Mouse (Mus musculus) heart, embryonic 15.5 days (tissue): ENCODE data around the gene Erfe. TPM values are rescaled to one million over a fixed set of nuclear protein-coding genes. Genes with fewer than 3 reads are reported as not detected.

ENCODE experiments used
- ATAC-seq: fragments of 200-750 bp; cut with Nextera tagmentation; replicated peaks from 2 replicates; pipeline ENCODE4 v1.8.0; 2017; ENCODE audit warnings: low read depth, moderate TSS enrichment; ENCODE audit not compliant: insufficient number of reproducible peaks, insufficient read depth, low FRiP score
- H3K27ac ChIP-seq: fragments of 300-500 bp; sonication (generic); 2 replicates; pipeline ENCODE4 v1.5.1; 2015; ENCODE audit warnings: mild to moderate bottlenecking, inconsistent platforms
- H3K27me3 ChIP-seq: fragments of 300-500 bp; sonication (generic); 2 replicates; pipeline ENCODE4 v1.6.1; 2015; ENCODE audit warnings: inconsistent platforms
- H3K36me3 ChIP-seq: fragments of 300-500 bp; sonication (generic); 2 replicates; pipeline ENCODE4 v1.6.1; 2015; ENCODE audit warnings: mild to moderate bottlenecking, inconsistent platforms
- H3K4me1 ChIP-seq: fragments of 300-500 bp; sonication (generic); replicated peaks from 2 replicates; pipeline ENCODE4 v1.6.1; 2015; ENCODE audit warnings: inconsistent platforms
- H3K4me2 ChIP-seq: fragments of 300-500 bp; sonication (generic); 2 replicates; pipeline ENCODE4 v1.6.1; 2015; ENCODE audit warnings: inconsistent platforms, mild to moderate bottlenecking, moderate library complexity
- H3K4me3 ChIP-seq: fragments of 300-500 bp; sonication (generic); 2 replicates; pipeline ENCODE4 v1.5.1; 2015; ENCODE audit warnings: mild to moderate bottlenecking, inconsistent platforms
- H3K9ac ChIP-seq: fragments of 300-500 bp; sonication (generic); 2 replicates; pipeline ENCODE4 v1.6.1; 2015; ENCODE audit warnings: mild to moderate bottlenecking, inconsistent platforms
- H3K9me3 ChIP-seq: fragments of 300-500 bp; sonication (generic); replicated peaks from 2 replicates; pipeline ENCODE4 v1.6.1; 2016; ENCODE audit warnings: inconsistent platforms
- WGBS: fragments of 180-500 bp; shearing (Covaris S2); methylation state at CpG from one replicate; pipeline ENCODE4 v1.1.7; 2015; ENCODE audit warnings: mixed read lengths; 5-methylcytosine and 5-hydroxymethylcytosine counted together
- polyA plus RNA-seq: library from polyadenylated mRNA; unstranded; fragments of >200 nt; fragmentation: Nextera tagmentation; extraction: Ambion mirVana; gene quantifications from 2 replicates; pipeline ENCODE4 v1.2.1, GENCODE M21; 2015

Erfe gene
- polyA plus RNA-seq = 0.78 and 1.5 TPM in 2 replicates

DNA sequence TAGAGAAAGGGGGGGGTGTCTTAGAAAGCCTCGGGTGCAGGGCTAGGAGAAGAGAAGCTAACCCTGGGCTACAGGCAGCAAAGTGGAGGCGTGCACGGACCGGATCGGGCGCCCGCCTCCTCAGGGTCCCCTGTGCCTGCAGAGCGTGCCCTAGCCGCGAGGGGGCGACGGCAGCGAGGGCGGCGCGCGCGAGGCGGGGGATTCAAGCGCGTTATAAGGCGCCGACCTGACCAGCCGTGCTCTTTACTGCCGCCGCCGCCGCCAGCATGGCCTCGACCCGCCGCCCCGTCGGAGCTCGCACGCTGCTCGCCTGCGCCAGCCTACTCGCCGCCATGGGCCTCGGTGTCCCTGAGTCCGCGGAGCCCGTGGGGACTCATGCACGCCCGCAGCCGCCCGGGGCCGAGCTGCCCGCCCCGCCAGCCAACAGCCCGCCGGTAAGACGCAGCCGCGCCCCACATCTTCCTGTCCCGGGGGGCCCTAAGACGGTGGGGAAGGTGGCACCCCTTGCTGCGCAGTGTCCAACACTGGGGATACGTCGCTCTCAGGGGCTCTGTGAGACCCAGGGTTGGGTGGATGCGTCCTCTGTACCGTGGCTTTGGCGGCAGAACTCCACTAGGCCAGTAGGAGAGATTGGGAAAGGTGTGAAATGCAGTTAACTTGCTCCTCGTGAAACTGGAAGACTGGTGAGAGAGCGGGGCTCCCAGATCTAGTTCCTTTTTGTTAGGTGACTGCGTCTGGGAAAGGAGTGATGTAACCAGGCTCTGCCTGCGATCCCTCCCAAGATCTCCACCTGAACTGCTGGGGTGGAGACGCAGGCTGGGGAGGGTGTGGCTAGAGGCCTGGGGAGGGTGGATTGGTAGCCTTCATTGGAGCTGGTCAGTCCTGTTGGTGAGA is at the start of gene Erfe:
Gene Erfe (plus strand): TSS at position 216 of the 894 bp plus-strand sequence.
- H3K27ac ChIP-seq = no peak within 1 kb of the TSS
- H3K4me2 ChIP-seq = peak within 1 kb of the TSS; percentile 97
- no peaks in the 10 kb centered on the region for H3K27me3 ChIP-seq
- H3K9ac ChIP-seq = peak within 1 kb of the TSS; percentile 61
- H3K36me3 ChIP-seq = peaks cover 19% of the 10 kb centered on the region
- peaks cover 4% of the 10 kb centered on the region; the same call in 1 of the 2 replicates for H3K9me3 ChIP-seq
- peak within 1 kb of the TSS; percentile 54 for H3K4me3 ChIP-seq
- WGBS = 2% methylated on average over 68 of the region's 68 CpGs
- ATAC-seq = peak; percentile 24; the same call in 1 of the 2 replicates
- H3K4me1 ChIP-seq = peaks cover 14% of the 10 kb centered on the region

- H3K9me3 ChIP-seq = no peaks in the 10 kb centered on the region
- 69% methylated on average over 6 of the region's 6 CpGs for WGBS
- H3K9ac ChIP-seq = no peak overlapping the region
- no peak overlapping the region for H3K4me3 ChIP-seq
- no peak overlapping the region for H3K4me2 ChIP-seq
- H3K36me3 ChIP-seq = no peaks in the 10 kb centered on the region
- 0 out of 2 replicates have a peak overlapping the region, but pooled peaks have one; percentile 26 for H3K27ac ChIP-seq
- no peak for ATAC-seq
- H3K27me3 ChIP-seq = no peaks in the 10 kb centered on the region
- peaks cover 36% of the 10 kb centered on the region for H3K4me1 ChIP-seq
These were observed 48.6 kb upstream of the Erfe start for GRCm38 (mm10) chr1:91317656-91318055.

DNA sequence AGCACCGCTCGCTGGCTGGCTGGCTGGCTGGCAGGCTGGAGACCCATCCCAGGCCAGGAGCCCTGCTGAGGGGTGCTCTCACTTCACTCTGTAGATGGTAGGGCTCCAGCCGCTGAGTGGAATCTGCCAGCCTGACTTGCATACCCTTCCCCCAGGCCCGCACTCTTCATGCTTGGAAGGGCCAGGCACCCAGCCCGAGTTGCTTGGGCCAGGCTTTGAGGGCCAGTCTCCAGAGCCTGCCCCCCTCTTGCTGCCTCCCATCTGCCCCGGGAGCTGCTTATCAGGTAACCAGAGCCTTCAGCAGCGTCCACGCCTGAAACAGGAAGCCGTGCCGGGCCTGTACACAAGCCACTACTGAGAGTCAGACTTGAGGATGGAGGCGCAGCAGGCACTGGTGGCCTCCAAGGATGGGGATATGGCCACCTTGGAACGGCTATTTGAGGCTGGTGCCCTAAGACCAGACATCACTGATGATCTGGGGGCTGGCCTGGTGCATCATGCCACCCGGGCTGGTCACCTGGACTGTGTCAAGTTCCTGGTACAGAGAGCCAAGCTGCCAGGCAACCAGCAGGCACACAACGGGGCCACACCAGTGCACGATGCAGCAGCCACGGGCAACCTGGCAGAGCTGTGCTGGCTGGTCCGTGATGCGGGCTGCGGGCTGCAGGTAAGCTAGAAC is 44.3 kb upstream of the Erfe start, which contains the start of gene Espnl:
Gene Espnl (plus strand): TSS at position 316 of the 679 bp plus-strand sequence.
- peak within 1 kb of the TSS; percentile 42 for H3K27ac ChIP-seq
- H3K4me2 ChIP-seq = 0 out of 2 replicates have a peak within 1 kb of the TSS, but pooled peaks have one; percentile 4
- no peaks in the 10 kb centered on the region for H3K27me3 ChIP-seq
- H3K36me3 ChIP-seq = no peaks in the 10 kb centered on the region
- H3K4me1 ChIP-seq = peaks cover 25% of the 10 kb centered on the region
- no peaks in the 10 kb centered on the region for H3K9me3 ChIP-seq
- 40% methylated on average over 19 of the region's 19 CpGs for WGBS
- H3K4me3 ChIP-seq = no peak within 1 kb of the TSS
- no peak within 1 kb of the TSS; the same call in 1 of the 2 replicates for H3K9ac ChIP-seq
- ATAC-seq = peak; percentile 54

GRCm38 (mm10) chr1:91324646-91325045 is 41.6 kb upstream of the Erfe start:
- peaks cover 19% of the 10 kb centered on the region for H3K4me1 ChIP-seq

DNA sequence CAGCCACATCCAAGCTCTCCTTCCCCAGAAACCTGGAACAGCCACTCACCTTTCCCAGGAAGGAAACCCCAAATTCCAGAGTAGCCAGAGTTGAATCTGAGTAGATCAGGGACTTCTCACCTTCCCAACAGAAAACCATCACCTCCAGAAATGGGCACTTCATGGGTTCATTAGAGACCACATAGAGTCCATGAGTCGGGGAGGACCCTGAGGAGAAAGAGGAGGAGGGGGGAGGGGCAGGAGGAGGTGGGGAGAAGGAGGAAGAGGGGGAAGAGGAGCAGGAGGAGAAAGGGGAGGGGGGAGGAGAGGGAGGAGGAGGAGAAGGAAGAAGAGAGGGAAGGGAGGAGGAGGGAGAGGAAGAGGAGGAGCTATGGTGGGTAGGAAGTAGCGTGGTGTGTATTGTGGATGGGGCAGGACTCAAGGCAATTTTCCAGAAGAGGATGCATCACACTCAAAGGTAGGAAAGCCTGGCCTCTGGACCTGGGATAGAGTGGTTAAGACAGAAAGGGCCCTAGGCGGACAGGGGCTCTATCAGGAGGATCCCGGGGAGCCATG is 40.7 kb upstream of the Erfe start:
- Histone ChIP-seq H3K4me1 (peaks cover 19% of the 10 kb centered on the region), H3K4me2 (no peak overlapping the region), H3K9ac (no peak overlapping the region), H3K27me3 (no peaks in the 10 kb centered on the region), H3K9me3 (no peaks in the 10 kb centered on the region), H3K4me3 (no peak overlapping the region), H3K36me3 (no peaks in the 10 kb centered on the region), H3K27ac (no peak overlapping the region)
- 80% methylated on average over 4 of the region's 4 CpGs for WGBS
- no peak for ATAC-seq

More at GRCm38 (mm10) chr1:91324646-91325045, 41.6 kb upstream of the Erfe start:
- Histone ChIP-seq H3K9ac (no peak overlapping the region), H3K27ac (no peak overlapping the region), H3K27me3 (no peaks in the 10 kb centered on the region), H3K4me3 (no peak overlapping the region), H3K4me2 (no peak overlapping the region), H3K9me3 (no peaks in the 10 kb centered on the region), H3K36me3 (no peaks in the 10 kb centered on the region)
- ATAC-seq = no peak
- 73% methylated on average over 2 of the region's 2 CpGs for WGBS

- no peaks in the 10 kb centered on the region for H3K27me3 ChIP-seq
- no peak for ATAC-seq
- WGBS = 48% methylated on average over 4 of the region's 4 CpGs
These were observed 34.1 kb upstream of the Erfe start for GRCm38 (mm10) chr1:91332102-91332501.

GRCm38 (mm10) chr1:91333582-91333981 is 32.6 kb upstream of the Erfe start:
- Histone ChIP-seq H3K4me1 (peaks cover 23% of the 10 kb centered on the region), H3K36me3 (no peaks in the 10 kb centered on the region), H3K4me2 (no peak overlapping the region), H3K27ac (peak overlapping the region; percentile 53), H3K9me3 (no peaks in the 10 kb centered on the region), H3K27me3 (no peaks in the 10 kb centered on the region; the same call in 1 of the 2 replicates), H3K4me3 (no peak overlapping the region), H3K9ac (no peak overlapping the region)
- no peak; the same call in 1 of the 2 replicates for ATAC-seq

More at GRCm38 (mm10) chr1:91332102-91332501, 34.1 kb upstream of the Erfe start:
- no peaks in the 10 kb centered on the region for H3K9me3 ChIP-seq
- no peak overlapping the region for H3K4me3 ChIP-seq
- no peak overlapping the region for H3K9ac ChIP-seq
- no peak overlapping the region for H3K27ac ChIP-seq
- H3K36me3 ChIP-seq = no peaks in the 10 kb centered on the region
- H3K4me1 ChIP-seq = peaks cover 21% of the 10 kb centered on the region
- no peak overlapping the region for H3K4me2 ChIP-seq

- no peak for ATAC-seq
- H3K27ac ChIP-seq = no peak overlapping the region
- no peaks in the 10 kb centered on the region for H3K36me3 ChIP-seq
- 87% methylated on average over 7 of the region's 7 CpGs for WGBS
- peaks cover 17% of the 10 kb centered on the region for H3K27me3 ChIP-seq
- peaks cover 19% of the 10 kb centered on the region for H3K4me1 ChIP-seq
- H3K9me3 ChIP-seq = no peaks in the 10 kb centered on the region
- no peak overlapping the region for H3K9ac ChIP-seq
- no peak overlapping the region for H3K4me2 ChIP-seq
- no peak overlapping the region for H3K4me3 ChIP-seq
These were observed 28.9 kb upstream of the Erfe start for GRCm38 (mm10) chr1:91337355-91337754.

DNA sequence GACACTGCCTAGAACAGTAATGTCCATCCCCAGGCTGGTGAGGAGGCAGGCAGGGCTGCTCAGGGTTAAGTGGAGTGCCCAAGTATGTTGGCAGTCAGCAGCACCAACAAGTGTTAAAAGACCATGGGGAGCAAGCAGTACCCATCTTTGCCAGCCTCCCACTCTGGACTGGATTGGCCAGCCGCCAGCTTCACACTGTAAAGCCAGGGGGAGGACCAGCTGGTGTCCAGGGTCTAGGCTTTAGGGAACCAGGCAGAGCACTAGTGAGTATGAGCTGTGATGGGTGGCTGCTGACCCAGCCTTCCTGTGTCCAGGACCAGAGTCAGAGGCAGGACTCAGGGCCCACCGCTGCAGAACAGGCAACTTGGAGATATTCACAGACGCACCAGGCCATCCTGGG is 22.2 kb upstream of the Erfe start:
- H3K27me3 ChIP-seq = peaks cover 62% of the 10 kb centered on the region
- peaks cover 20% of the 10 kb centered on the region for H3K4me1 ChIP-seq
- no peak overlapping the region for H3K9ac ChIP-seq
- no peaks in the 10 kb centered on the region for H3K9me3 ChIP-seq
- no peak overlapping the region for H3K4me2 ChIP-seq
- H3K36me3 ChIP-seq = no peaks in the 10 kb centered on the region
- no peak for ATAC-seq
- 72% methylated on average over 3 of the region's 3 CpGs for WGBS
- no peak overlapping the region for H3K4me3 ChIP-seq
- H3K27ac ChIP-seq = no peak overlapping the region

DNA sequence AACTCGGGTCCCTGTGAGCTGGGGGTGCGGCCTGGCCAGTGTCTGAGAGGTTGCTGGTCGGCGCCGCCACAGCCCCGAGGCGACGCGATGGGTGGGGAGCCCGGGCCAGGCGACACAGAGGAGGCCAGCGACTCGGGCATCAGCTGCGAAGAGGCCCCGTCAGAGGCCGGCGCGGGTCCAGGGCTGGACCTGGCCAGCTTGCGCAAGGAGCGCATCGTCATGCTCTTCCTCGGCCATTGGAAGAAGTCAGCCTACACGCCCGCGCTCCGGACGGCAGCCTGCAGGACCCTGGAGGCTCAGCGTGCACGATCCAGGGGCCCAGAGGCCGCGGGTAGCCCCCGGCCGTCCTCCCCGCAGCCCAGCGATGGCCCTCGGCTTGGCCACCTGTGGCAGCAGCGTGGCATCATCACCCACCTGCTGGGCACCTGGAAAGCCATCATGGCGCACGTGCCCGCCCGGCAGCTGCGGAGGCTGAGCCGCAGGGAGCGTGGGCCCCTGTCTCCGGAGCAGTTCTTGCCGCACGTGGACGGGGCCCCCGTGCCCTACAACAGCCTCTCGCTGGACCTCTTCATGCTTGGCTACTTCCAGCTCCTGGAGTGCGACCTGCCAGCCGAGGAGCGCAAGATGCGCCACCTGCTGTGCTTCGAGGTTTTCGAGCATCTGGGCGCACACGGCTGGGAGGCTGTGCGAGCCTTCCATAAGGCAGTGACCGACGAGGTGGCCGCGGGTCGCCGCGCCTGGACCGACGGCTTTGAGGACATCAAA is 21.1 kb upstream of the Erfe start:
- Histone ChIP-seq H3K4me2 (peak overlapping the region; percentile 59), H3K4me3 (peak overlapping the region; percentile 35), H3K4me1 (peaks cover 24% of the 10 kb centered on the region), H3K27ac (no peak overlapping the region), H3K9me3 (no peaks in the 10 kb centered on the region), H3K27me3 (peaks cover 62% of the 10 kb centered on the region), H3K9ac (no peak overlapping the region), H3K36me3 (no peaks in the 10 kb centered on the region)
- 4% methylated on average over 68 of the region's 68 CpGs for WGBS
- ATAC-seq = no peak
